Mouse (Mus musculus) cerebellum, adult (tissue): ENCODE data around the gene Zfp965.
"Not testable (repeated sequence)": the region's sequence is repeated elsewhere in the genome, so short reads cannot be mapped to it uniquely, and the experiment has no call there.

Experiments used
- ATAC-seq: cut with Nextera tagmentation; 2 replicates; pipeline ENCODE4 v1.9.2; 2017; ENCODE audit warnings: mild to moderate bottlenecking, moderate library complexity, mixed read lengths; ENCODE audit not compliant: insufficient number of reproducible peaks, low FRiP score, low TSS enrichment

Zfp965 gene

GRCm38 (mm10) chr2:175469685-175470084 lies at the start of gene Zfp965:
TSS of gene Zfp965 (plus strand) at chr2:175469985.
- not testable (repeated sequence) for ATAC-seq

GRCm38 (mm10) chr2:175435707-175436106 lies 34.1 kb upstream of the Zfp965 start, which contains the start of gene Gm4724:
TSS of gene Gm4724 (minus strand) at chr2:175435807.
- ATAC-seq: not testable (repeated sequence)
